Mouse (Mus musculus) midbrain, embryonic 11.5 days (tissue): ENCODE data around the gene Brwd1. TPM values are rescaled to one million over a fixed set of nuclear protein-coding genes. Genes with fewer than 3 reads are reported as not detected.
"Not testable (repeated sequence)": the region's sequence is repeated elsewhere in the genome, so short reads cannot be mapped to it uniquely, and the experiment has no call there.

ENCODE experiments used
- ATAC-seq: fragments of 200-750 bp; cut with Nextera tagmentation; 2 replicates; pipeline ENCODE4 v1.8.0; 2017; ENCODE audit warnings: moderate TSS enrichment, moderate library complexity; ENCODE audit not compliant: low FRiP score
- DNase-seq: peaks from one replicate; pipeline ENCODE4 v3.0.0; 2015; ENCODE audit warnings: low spot score; ENCODE audit errors: missing footprints
- H3K27ac ChIP-seq: fragments of 300-500 bp; sonication (generic); 2 replicates; pipeline ENCODE4 v1.5.1; 2014; ENCODE audit warnings: low read depth, low read length
- H3K27me3 ChIP-seq: fragments of 300-500 bp; sonication (generic); 2 replicates; pipeline ENCODE4 v1.6.1; 2014; ENCODE audit warnings: mild to moderate bottlenecking, low read length, moderate library complexity, mixed read lengths; ENCODE audit not compliant: control insufficient read depth, insufficient read depth
- H3K36me3 ChIP-seq: fragments of 300-500 bp; sonication (generic); 2 replicates; pipeline ENCODE4 v1.6.1; 2014; ENCODE audit warnings: mild to moderate bottlenecking, low read length, moderate library complexity, mixed read lengths; ENCODE audit not compliant: control insufficient read depth, insufficient read depth
- H3K4me1 ChIP-seq: fragments of 300-500 bp; sonication (generic); 2 replicates; pipeline ENCODE4 v1.6.1; 2014; ENCODE audit warnings: low read length; ENCODE audit not compliant: control insufficient read depth, insufficient read depth
- H3K4me2 ChIP-seq: fragments of 300-500 bp; sonication (generic); 2 replicates; pipeline ENCODE4 v1.6.1; 2014; ENCODE audit warnings: mild to moderate bottlenecking, moderate library complexity
- H3K4me3 ChIP-seq: fragments of 300-500 bp; sonication (generic); 2 replicates; pipeline ENCODE4 v1.5.1; 2014; ENCODE audit warnings: low read depth, low read length
- H3K9ac ChIP-seq: fragments of 300-500 bp; sonication (generic); 2 replicates; pipeline ENCODE4 v1.6.1; 2014; ENCODE audit warnings: low read length
- H3K9me3 ChIP-seq: fragments of 300-500 bp; sonication (generic); 2 replicates; pipeline ENCODE4 v1.6.1; 2016; ENCODE audit warnings: low read length; ENCODE audit not compliant: control insufficient read depth
- WGBS: fragments of 180-500 bp; shearing (Covaris S2); extraction: QIAGEN DNeasy Blood & Tissue Kit; methylation state at CpG from one replicate; pipeline ENCODE4 v1.1.7; 2014; 5-methylcytosine and 5-hydroxymethylcytosine counted together
- polyA plus RNA-seq: library from polyadenylated mRNA; unstranded; fragments of >200 nt; fragmentation: Nextera tagmentation; extraction: Ambion mirVana; gene quantifications from 2 replicates; pipeline ENCODE4 v1.2.1, GENCODE M21; 2014

The Brwd1 gene
- polyA plus RNA-seq, 1 experiment from 2014 or later: 192 TPM

GRCm38 (mm10) chr16:96040691-96041090, 41.6 kb downstream of the Brwd1 start:
- H3K9ac ChIP-seq: no peak overlapping the region
- no peak for DNase-seq
- 90% methylated on average over 4 of the region's 4 CpGs for WGBS
- no peaks in the 10 kb centered on the region for H3K27me3 ChIP-seq
- no peak overlapping the region for H3K4me2 ChIP-seq
- peaks cover 33% of the 10 kb centered on the region for H3K36me3 ChIP-seq
- no peak overlapping the region for H3K27ac ChIP-seq
- no peak overlapping the region for H3K4me3 ChIP-seq
- no peaks in the 10 kb centered on the region for H3K4me1 ChIP-seq
- no peaks in the 10 kb centered on the region for H3K9me3 ChIP-seq
- no peak for ATAC-seq

- Histone ChIP-seq H3K9me3 (no peaks in the 10 kb centered on the region), H3K4me3 (no peak overlapping the region), H3K4me1 (no peaks in the 10 kb centered on the region), H3K9ac (no peak overlapping the region), H3K36me3 (peaks cover 39% of the 10 kb centered on the region), H3K27me3 (no peaks in the 10 kb centered on the region), H3K27ac (no peak overlapping the region), H3K4me2 (no peak overlapping the region)
- no peak for ATAC-seq
- WGBS: 65% methylated on average over 6 of the region's 6 CpGs
- no peak for DNase-seq
Measured at GRCm38 (mm10) chr16:96039538-96039937, 42.8 kb downstream of the Brwd1 start.

GRCm38 (mm10) chr16:96034473-96034872, 47.9 kb downstream of the Brwd1 start:
- Histone ChIP-seq H3K9me3 (no peaks in the 10 kb centered on the region), H3K36me3 (peaks cover 39% of the 10 kb centered on the region), H3K4me3 (no peak overlapping the region), H3K27me3 (no peaks in the 10 kb centered on the region), H3K4me2 (no peak overlapping the region), H3K9ac (no peak overlapping the region), H3K4me1 (no peaks in the 10 kb centered on the region), H3K27ac (no peak overlapping the region)
- no peak for ATAC-seq
- no peak for DNase-seq
- 91% methylated on average over 6 of the region's 6 CpGs for WGBS

- no peak overlapping the region for H3K4me2 ChIP-seq
- H3K36me3 ChIP-seq: peaks cover 28% of the 10 kb centered on the region
- ATAC-seq (no peak), DNase-seq (no peak)
- no peaks in the 10 kb centered on the region for H3K27me3 ChIP-seq
- H3K9ac ChIP-seq: no peak overlapping the region
- H3K9me3 ChIP-seq: no peaks in the 10 kb centered on the region
- H3K4me1 ChIP-seq: no peaks in the 10 kb centered on the region
- no peak overlapping the region for H3K27ac ChIP-seq
- no peak overlapping the region for H3K4me3 ChIP-seq
- WGBS: 94% methylated on average over 13 of the region's 13 CpGs
Measured at GRCm38 (mm10) chr16:96032368-96033043, 49.8 kb downstream of the Brwd1 start.

- 92% methylated on average over 2 of the region's 2 CpGs for WGBS
- Histone ChIP-seq H3K9me3 (no peaks in the 10 kb centered on the region), H3K27ac (no peak overlapping the region), H3K27me3 (no peaks in the 10 kb centered on the region), H3K4me1 (no peaks in the 10 kb centered on the region), H3K36me3 (peaks cover 39% of the 10 kb centered on the region), H3K4me3 (no peak overlapping the region), H3K9ac (no peak overlapping the region), H3K4me2 (no peak overlapping the region)
- ATAC-seq (no peak), DNase-seq (no peak)
Measured at GRCm38 (mm10) chr16:96030476-96031102, 51.7 kb downstream of the Brwd1 start.

GRCm38 (mm10) chr16:96026256-96026655, 56.1 kb downstream of the Brwd1 start:
- Histone ChIP-seq H3K4me3 (no peak overlapping the region), H3K4me2 (no peak overlapping the region), H3K4me1 (no peaks in the 10 kb centered on the region), H3K9ac (no peak overlapping the region), H3K9me3 (no peaks in the 10 kb centered on the region), H3K27ac (no peak overlapping the region), H3K36me3 (peaks cover 25% of the 10 kb centered on the region), H3K27me3 (no peaks in the 10 kb centered on the region)
- no peak for ATAC-seq
- 86% methylated on average over 5 of the region's 5 CpGs for WGBS
- DNase-seq: no peak

GRCm38 (mm10) chr16:96025244-96025643, 57.1 kb downstream of the Brwd1 start:
- 86% methylated on average over 3 of the region's 3 CpGs for WGBS
- no peak for ATAC-seq
- Histone ChIP-seq H3K4me1 (no peaks in the 10 kb centered on the region), H3K4me3 (no peak overlapping the region), H3K4me2 (no peak overlapping the region), H3K36me3 (peaks cover 22% of the 10 kb centered on the region), H3K9ac (no peak overlapping the region), H3K27me3 (no peaks in the 10 kb centered on the region), H3K27ac (no peak overlapping the region), H3K9me3 (no peaks in the 10 kb centered on the region)
- no peak for DNase-seq

GRCm38 (mm10) chr16:96021045-96021444, 61.3 kb downstream of the Brwd1 start:
- Histone ChIP-seq H3K4me2 (no peak overlapping the region), H3K9me3 (no peaks in the 10 kb centered on the region), H3K27me3 (no peaks in the 10 kb centered on the region), H3K36me3 (peaks cover 15% of the 10 kb centered on the region), H3K4me1 (no peaks in the 10 kb centered on the region), H3K27ac (no peak overlapping the region), H3K4me3 (no peak overlapping the region), H3K9ac (no peak overlapping the region)
- 96% methylated on average over 10 of the region's 10 CpGs for WGBS
- DNase-seq: no peak
- ATAC-seq: no peak

GRCm38 (mm10) chr16:96009124-96009523, 73.2 kb downstream of the Brwd1 start:
- not testable (repeated sequence) for H3K27ac ChIP-seq, H3K36me3 ChIP-seq, H3K9me3 ChIP-seq, ATAC-seq, H3K27me3 ChIP-seq, DNase-seq, H3K4me2 ChIP-seq, H3K9ac ChIP-seq, H3K4me1 ChIP-seq, H3K4me3 ChIP-seq
- no CpG with 5 or more reads among the region's 10 CpGs for WGBS
